Mouse (Mus musculus) frontal cortex, adult 2 months (tissue): ENCODE data around the gene Cda. TPM values are rescaled to one million over a fixed set of nuclear protein-coding genes. Genes with fewer than 3 reads are reported as not detected.
A peak's percentile ranks its signal among the peaks of the same experiment; 100 is the strongest.

Experiments
- DNase-seq, 2 experiments: peaks; one replicate each; pipeline ENCODE4 v3.0.0; 2022; ENCODE audit warnings: low spot score in 1 of 2; ENCODE audit errors: extremely low spot score in 1 of 2
- polyA plus RNA-seq: library from polyadenylated mRNA; depleted of rRNA; stranded (reverse); fragments of >200 nt; gene quantifications from 2 replicates; pipeline ENCODE4 v1.2.3, GENCODE M21; 2012; rRNA removed

Cda gene
- polyA plus RNA-seq, 1 experiment, result 3.6 TPM

DNA sequence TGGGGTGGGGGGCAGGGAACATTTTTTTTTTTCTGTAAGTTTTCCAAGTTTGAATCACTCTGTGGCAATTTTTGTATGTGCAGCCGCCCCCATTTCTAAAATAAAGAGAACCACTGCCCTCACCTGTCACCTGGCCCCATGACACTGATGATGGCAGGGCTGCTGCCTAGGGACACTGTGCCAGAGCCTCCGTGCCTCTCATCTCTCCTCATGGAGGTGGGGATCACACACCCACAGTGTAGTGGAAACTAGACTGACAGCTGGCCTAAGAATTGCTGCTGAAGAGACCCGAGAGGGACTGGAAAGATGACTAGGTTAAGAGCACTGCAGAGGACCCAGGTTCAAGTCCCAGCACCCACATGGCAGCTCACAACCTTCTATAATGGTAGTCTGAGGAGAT lies 55.7 kb downstream of the Cda start:
- DNase-seq, result no peak

DNA sequence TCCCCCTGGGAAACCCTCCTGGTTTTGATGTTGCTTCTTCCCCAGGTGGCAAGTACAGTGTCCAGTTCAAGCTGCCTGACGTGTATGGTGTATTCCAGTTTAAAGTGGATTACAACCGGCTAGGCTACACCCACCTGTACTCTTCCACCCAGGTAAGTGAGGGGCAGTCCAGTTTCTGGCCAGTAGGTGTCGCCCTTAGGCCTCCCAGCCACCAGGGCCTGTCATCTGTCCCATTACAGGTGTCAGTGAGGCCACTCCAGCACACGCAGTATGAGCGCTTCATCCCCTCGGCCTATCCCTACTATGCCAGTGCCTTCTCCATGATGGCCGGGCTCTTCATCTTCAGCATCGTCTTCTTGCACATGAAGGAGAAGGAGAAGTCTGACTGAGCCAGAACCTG lies 56.2 kb downstream of the Cda start:
- DNase-seq, result peak in 1 of 2 experiments; percentile 67

DNA sequence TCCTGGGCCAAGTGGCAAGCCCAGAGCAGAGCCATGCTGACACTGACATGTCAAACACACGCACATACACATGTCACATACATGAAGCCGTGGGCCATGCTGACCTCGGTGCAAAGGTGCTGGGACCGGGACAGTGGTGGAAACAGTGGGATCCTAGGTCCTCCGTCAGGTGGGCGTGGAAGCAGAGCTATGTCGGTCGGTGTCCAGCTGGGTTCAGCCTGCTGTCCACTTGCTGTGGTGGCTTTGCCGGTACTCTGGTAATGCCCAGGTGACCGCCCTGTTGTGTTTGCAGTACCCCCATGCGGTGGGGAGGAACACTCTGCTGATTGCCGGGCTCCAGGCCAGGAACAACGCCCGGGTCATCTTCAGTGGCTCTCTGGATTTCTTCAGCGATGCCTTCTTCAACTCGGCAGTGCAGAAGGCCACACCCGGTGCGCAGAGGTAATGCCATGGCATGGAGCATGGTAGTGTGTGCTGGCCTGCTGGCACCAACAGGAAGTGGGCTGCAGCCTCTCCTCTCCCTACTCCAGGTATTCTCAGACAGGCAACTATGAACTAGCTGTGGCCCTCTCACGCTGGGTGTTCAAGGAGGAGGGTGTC lies 57.4 kb downstream of the Cda start:
- DNase-seq, result no peak

DNA sequence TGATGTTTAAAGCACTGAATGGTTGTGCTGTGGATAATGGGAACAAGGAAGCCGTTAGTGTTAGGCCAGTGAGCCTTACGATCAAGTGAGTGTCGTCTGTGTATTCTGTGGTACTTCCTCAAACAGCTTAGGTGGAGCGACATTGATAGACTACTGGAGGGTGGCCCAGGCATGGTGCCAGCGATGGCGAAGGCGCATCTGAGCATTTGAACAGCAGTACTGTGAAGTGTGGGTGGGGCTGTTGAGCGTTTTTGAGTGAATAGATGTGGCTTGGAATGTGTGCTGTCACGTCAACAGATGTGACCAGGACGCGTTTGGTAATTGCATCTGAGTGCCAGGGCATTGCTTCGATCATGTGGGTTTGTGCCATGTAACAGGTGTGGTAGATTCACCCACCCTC lies 60.1 kb downstream of the Cda start:
- peak in 1 of 2 experiments; percentile 58 for DNase-seq

DNA sequence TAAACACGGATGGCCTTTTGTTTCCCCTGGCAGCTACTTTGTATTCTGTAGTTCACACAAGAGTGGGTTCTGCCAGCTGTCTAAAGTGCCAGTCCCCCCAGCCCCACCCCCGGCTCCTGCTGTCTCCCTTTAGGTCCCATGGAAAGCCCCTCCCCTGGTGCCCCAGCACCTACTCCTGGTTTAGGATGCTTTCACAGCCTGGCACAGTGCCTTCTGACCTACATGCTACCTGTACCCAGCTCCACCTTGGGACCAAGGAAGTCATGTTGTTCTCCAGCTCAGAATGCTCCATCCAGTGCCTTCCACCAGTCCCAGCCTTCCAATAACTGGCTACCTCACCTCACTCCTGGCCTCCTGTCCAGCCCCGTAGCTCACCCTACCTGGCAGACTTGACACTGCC lies 60.8 kb downstream of the Cda start:
- DNase-seq, result no peak

DNA sequence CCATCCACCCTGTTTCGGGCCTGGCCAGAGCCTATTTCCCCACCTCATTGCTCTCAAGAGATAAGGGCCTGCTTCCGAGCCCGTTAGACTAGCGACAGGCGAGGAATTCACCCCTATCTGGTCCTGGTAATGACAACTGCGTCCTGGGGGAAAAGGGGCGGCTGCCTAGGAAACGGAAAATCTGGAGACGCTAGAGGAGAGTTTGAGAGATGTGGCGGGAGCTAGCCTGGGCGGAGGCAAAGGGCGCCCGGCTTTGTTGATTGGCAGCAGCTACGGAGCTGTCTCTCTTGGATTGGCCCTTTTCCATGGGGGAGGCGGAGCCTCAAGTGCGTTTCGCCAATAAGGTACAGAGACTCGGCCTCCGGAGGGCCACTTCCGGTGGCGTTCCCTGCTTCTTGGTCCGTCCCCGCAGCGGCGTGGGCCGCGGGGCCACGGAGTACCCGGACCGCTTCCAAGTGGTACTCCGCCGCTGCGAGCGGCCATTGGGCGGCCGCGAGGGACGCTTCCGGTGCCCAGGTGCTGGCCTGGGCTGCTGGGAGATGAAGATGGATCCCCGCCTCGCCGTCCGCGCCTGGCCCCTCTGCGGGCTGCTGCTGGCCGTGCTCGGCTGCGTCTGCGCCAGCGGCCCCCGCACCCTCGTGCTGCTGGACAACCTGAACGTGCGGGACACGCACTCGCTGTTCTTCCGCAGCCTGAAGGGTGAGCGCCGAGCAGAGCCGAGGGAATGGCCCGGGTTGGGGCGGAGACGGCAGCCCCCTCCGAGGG lies 63.3 kb downstream of the Cda start, which contains the start of gene Ddost:
Gene Ddost, plus strand, starts transcription at position 391 of the 765 bp plus-strand sequence.
- peak; percentile 97 to 99 for DNase-seq

DNA sequence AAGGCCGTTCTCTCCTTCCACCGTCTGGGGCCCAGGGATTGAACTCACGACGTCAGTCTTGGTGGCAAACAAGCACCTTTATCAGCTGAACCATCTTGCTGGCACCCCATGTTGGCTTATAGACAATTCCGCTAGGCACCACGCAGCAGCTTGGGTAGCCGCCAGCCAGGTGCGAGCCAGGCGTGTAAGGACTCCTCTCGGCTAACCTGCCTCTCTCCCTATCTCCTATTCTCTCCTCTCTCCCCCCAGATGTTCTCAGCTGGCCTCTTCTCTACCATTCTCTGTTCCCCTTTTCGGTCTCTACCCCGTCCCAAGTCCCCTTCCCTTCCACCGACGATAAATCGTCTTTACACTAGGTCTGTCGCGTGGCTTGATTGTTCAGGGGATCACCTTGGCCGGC lies 64.0 kb downstream of the Cda start:
- DNase-seq, result no peak

DNA sequence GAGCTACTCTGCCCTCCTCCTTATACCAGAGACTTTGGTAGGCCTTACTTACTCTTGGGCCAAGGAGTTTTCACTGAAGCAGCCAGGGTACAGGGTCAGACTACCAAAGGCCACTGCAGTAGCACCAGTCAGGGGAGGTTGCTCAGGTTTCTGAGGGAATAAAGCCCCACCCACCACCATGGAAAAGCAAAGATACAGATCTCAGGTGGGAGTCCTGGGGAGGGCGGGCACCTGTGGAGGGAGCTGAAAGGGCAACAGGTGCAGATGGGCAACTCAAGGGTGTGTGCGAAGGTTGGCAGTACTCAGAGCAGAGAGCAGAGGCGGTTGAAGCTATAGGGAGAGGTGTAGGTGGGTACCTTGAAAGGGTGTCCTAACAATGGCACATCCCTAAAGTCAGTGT lies 64.8 kb downstream of the Cda start:
- DNase-seq, result no peak

DNA sequence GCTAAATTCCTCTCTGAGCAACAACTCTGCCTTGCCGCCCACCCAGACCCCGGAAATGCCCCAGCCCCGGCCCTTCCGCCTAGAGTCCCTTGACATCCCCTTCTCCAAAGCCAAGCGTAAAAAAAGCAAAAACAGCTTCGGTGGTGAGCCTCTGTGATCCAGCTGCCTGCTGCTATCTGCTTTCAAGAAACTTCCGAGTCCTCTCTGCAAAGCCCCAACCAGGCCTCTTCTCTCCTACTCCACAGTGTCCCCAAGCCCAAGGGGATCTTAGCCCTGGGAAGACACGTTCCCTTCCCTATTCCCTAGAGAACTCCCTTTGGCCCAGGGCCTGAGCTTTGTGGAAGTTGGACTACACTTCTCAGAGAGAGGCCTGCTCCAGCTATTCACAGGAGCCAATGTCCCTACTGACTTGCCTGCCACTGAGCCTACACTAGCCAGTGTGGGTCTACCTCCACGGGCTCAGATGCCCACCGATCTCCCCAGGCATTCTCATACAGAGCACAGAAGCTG lies 66.5 kb downstream of the Cda start:
- DNase-seq, result no peak

DNA sequence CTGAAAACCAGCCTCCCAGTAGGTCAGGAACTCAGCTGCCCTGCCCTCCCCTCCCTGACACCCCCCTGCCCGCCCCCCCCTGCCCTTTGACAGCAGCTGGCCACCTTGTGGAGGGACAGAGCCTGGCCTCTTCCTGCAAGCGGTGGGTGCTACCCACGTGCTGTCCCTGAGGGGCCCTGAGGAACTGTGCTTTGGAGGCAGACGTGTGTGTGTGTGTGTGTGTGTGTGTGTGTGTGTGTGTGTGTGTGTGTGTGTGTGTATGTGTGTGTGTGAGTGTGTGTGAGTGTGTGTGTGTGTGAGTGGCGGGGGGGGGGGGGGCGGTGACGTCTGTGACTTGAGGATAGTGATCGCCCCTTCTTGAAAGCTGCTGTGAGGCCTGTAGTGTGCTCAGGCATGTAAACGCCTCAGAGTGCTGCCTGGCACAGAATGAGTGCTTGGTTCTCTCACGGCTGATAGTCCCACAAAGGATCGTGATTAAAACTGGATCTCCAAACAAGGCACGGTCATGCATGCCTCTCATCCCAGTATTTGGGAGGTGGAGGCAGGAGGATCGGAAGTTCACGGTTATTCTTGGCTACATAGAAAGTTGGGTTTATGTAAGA lies 73.7 kb downstream of the Cda start:
- DNase-seq, result no peak

DNA sequence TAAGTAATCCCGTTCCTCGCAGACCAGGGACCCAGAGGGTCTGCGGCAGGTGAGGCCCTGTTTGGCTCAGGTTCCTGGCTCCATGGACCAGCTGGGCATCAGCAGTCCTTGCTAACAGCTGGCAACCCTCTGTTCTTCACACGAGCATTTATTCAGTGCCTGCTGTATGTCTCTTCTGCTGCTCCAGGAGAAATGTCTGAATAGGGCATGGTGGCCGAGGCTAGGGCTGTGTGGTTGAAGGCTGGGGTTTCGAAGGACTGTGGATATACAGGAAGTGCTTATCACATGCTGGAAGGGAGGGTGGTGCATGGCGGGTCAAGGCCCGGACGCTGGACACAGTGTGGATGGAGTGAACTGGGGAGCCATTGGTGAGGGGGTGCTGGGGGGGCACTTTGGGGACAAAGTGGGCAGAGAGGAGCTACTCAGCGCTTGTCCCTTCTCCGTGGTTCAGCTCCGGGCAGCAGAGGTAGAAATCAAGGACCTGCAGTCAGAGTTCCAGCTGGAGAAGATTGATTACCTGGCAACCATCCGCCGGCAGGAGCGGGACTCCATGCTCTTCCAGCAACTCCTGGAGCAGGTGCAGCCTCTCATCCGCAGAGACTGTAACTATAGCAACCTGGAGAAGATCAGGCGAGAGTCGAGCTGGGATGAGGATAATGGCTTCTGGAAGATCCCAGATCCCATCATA lies 74.4 kb downstream of the Cda start:
- peak in 1 of 2 experiments; percentile 39 for DNase-seq

DNA sequence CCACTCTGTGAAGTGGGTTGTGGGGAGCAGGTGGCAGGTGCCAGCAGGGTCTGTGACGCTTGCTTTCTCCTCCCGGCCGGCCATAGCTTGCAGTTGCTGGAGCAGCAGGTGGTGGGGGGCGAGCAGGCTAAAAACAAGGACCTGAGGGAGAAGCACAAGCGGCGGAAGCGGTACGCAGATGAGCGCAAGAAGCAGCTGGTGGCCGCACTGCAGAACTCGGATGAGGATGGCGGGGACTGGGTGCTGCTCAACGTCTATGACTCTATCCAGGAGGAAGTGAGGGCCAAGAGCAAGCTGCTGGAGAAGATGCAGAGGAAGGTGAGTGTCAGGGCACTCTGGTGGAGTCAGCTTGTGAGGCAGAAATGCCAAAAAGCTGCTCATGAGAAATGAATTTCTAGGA lies 75.8 kb downstream of the Cda start:
- DNase-seq, result no peak

DNA sequence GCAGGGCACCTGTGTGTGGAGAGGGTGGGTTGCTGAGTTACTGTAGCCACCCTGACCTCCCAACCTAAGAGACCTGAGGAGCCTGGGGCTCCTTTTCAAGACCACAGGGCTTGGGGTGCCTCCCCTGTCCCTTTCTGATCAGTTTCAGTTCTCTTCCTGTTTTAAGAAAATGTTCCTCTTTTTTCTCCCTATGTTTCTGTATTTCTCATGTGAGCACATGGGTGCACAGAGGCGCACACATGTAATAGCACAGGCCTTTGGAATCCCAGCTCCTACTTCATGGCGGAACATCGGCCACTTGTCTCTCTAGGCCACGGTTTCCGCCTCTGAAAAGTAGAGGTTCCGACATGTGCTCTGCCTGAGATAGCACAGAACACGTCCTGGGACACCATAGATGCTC lies 79.1 kb downstream of the Cda start:
- no peak for DNase-seq

Other genes starting within 250 kb of the Cda start
- gene Hp1bp3, start 151.7 kb downstream of the Cda start, polyA plus RNA-seq, result 171 and 179 TPM in 2 replicates
- gene Sh2d5, start 117.6 kb downstream of the Cda start, polyA plus RNA-seq, result 62.1 and 67.9 TPM in 2 replicates
- 21.8 and 23.3 TPM in 2 replicates for gene Kif17, start 117.6 kb downstream of the Cda start, polyA plus RNA-seq
- 89.8 and 93.1 TPM in 2 replicates for gene Ddost, start 63.3 kb downstream of the Cda start, polyA plus RNA-seq
- 327 and 338 TPM in 2 replicates for gene Pink1, start 41.7 kb downstream of the Cda start, polyA plus RNA-seq
- 19.2 and 19.9 TPM in 2 replicates for gene Fam43b, start 28.5 kb upstream of the Cda start, polyA plus RNA-seq
- gene Mul1, start 66.7 kb upstream of the Cda start, polyA plus RNA-seq, result 23.9 and 24.7 TPM in 2 replicates
- 644 and 776 TPM in 2 replicates for gene Camk2n1, start 86.3 kb upstream of the Cda start, polyA plus RNA-seq